Mouse (Mus musculus) layer of hippocampus, adult 9-10 months (tissue): ENCODE results near the gene Gng4.

Source experiments
- DNase-seq: peaks from one replicate; pipeline ENCODE4 v3.0.0; 2022; ENCODE audit warnings: low spot score

The Gng4 gene

GRCm38 (mm10) chr13:13818696-13819095, 34.8 kb downstream of the Gng4 start:
- no peak for DNase-seq

- DNase-seq: no peak
These were observed 36.6 kb downstream of the Gng4 start for GRCm38 (mm10) chr13:13820234-13821123.

GRCm38 (mm10) chr13:13824946-13825345, 41.1 kb downstream of the Gng4 start:
- DNase-seq: no peak

- DNase-seq: no peak
These were observed 42.7 kb downstream of the Gng4 start for GRCm38 (mm10) chr13:13826533-13826932.

GRCm38 (mm10) chr13:13828125-13828524, 44.3 kb downstream of the Gng4 start:
- no peak for DNase-seq

GRCm38 (mm10) chr13:13830469-13831074, 46.7 kb downstream of the Gng4 start:
- no peak for DNase-seq

- DNase-seq: no peak
These were observed 51.3 kb downstream of the Gng4 start for GRCm38 (mm10) chr13:13835180-13835579.

GRCm38 (mm10) chr13:13845021-13845420, 61.2 kb downstream of the Gng4 start:
- DNase-seq: no peak

GRCm38 (mm10) chr13:13847075-13847599, 63.3 kb downstream of the Gng4 start:
- DNase-seq: no peak

GRCm38 (mm10) chr13:13857190-13857589, 73.3 kb downstream of the Gng4 start:
- DNase-seq: no peak

GRCm38 (mm10) chr13:13862346-13862745, 78.5 kb downstream of the Gng4 start:
- DNase-seq: no peak

GRCm38 (mm10) chr13:13862941-13863340, 79.1 kb downstream of the Gng4 start:
- no peak for DNase-seq

GRCm38 (mm10) chr13:13866339-13866738, 82.5 kb downstream of the Gng4 start:
- no peak for DNase-seq

GRCm38 (mm10) chr13:13867078-13867759, 83.4 kb downstream of the Gng4 start:
- no peak for DNase-seq

- no peak for DNase-seq
These were observed 84.1 kb downstream of the Gng4 start for GRCm38 (mm10) chr13:13867922-13868321.
